Mouse (Mus musculus) ES-Bruce4 (cell line): ENCODE measurements around the gene Astn2. TPM values are rescaled to one million over a fixed set of nuclear protein-coding genes. Genes with fewer than 3 reads are reported as not detected.

Experiments
- H3K27ac ChIP-seq: 2 replicates; pipeline ENCODE4 v1.5.1; 2012; ENCODE audit warnings: low read length, inconsistent platforms; ENCODE audit not compliant: insufficient read depth
- H3K27me3 ChIP-seq: 2 replicates; pipeline ENCODE4 v1.6.1; 2012; ENCODE audit warnings: mild to moderate bottlenecking, low read length, inconsistent platforms; ENCODE audit not compliant: control insufficient read depth, poor library complexity, insufficient read depth, severe bottlenecking
- H3K36me3 ChIP-seq: 2 replicates; pipeline ENCODE4 v1.6.1; 2012; ENCODE audit warnings: inconsistent platforms, mild to moderate bottlenecking, low read length, moderate library complexity; ENCODE audit not compliant: control insufficient read depth, poor library complexity, insufficient read depth, severe bottlenecking
- H3K4me1 ChIP-seq: one replicate; pipeline ENCODE4 v1.8.1; 2011; ENCODE audit warnings: low read length; ENCODE audit not compliant: control insufficient read depth, insufficient read depth
- H3K4me3 ChIP-seq: 2 replicates; pipeline ENCODE4 v1.5.1; 2011; ENCODE audit warnings: low read depth, mild to moderate bottlenecking, low read length
- H3K9ac ChIP-seq: 2 replicates; pipeline ENCODE4 v1.6.1; 2012; ENCODE audit warnings: low read depth, mild to moderate bottlenecking, inconsistent platforms; ENCODE audit not compliant: poor library complexity, severe bottlenecking
- H3K9me3 ChIP-seq: replicated peaks from 2 replicates; pipeline ENCODE4 v1.6.1; 2012; ENCODE audit warnings: mild to moderate bottlenecking, low read length, inconsistent platforms; ENCODE audit not compliant: control insufficient read depth, poor library complexity, insufficient read depth, severe bottlenecking
- CTCF ChIP-seq: IDR thresholded peaks from one replicate; pipeline ENCODE4 v1.8.1; 2011; ENCODE audit warnings: low read depth, low read length
- EP300 ChIP-seq: IDR thresholded peaks from 2 replicates; pipeline ENCODE4 v1.6.1; 2011; ENCODE audit warnings: low read depth, low read length; ENCODE audit not compliant: insufficient read depth
- POLR2A ChIP-seq: IDR thresholded peaks from one replicate; pipeline ENCODE4 v1.8.1; 2011; ENCODE audit warnings: low read length; ENCODE audit not compliant: insufficient read depth
- polyA plus RNA-seq: library from polyadenylated mRNA; stranded (reverse); fragments of >200 nt; gene quantifications from 2 replicates; pipeline ENCODE4 v1.2.4, GENCODE M21; 2011; ENCODE audit warnings: low read depth; ENCODE audit not compliant: missing spikeins, insufficient read depth, insufficient read length

Gene Astn2
- polyA plus RNA-seq, 1 experiment, result not detected

- H3K9ac ChIP-seq, result no peak overlapping the region
- H3K27ac ChIP-seq, result no peak overlapping the region
- H3K9me3 ChIP-seq, result no peaks in the 10 kb centered on the region
- TF ChIP-seq EP300, result no peak
- TF ChIP-seq POLR2A, result no peak
- no peak for TF ChIP-seq CTCF
- no peaks in the 10 kb centered on the region for H3K4me1 ChIP-seq
- H3K36me3 ChIP-seq, result no peaks in the 10 kb centered on the region
- H3K27me3 ChIP-seq, result no peaks in the 10 kb centered on the region
- H3K4me3 ChIP-seq, result no peak overlapping the region
Measured at GRCm38 (mm10) chr4:65767431-65767830, 637.0 kb downstream of the Astn2 start.

GRCm38 (mm10) chr4:65765312-65765711 lies 639.1 kb downstream of the Astn2 start:
- Histone ChIP-seq H3K27me3 (no peaks in the 10 kb centered on the region), H3K9ac (no peak overlapping the region), H3K4me1 (no peaks in the 10 kb centered on the region), H3K9me3 (no peaks in the 10 kb centered on the region), H3K27ac (no peak overlapping the region), H3K36me3 (no peaks in the 10 kb centered on the region), H3K4me3 (no peak overlapping the region)
- TF ChIP-seq EP300 (no peak), CTCF (no peak), POLR2A (no peak)

DNA sequence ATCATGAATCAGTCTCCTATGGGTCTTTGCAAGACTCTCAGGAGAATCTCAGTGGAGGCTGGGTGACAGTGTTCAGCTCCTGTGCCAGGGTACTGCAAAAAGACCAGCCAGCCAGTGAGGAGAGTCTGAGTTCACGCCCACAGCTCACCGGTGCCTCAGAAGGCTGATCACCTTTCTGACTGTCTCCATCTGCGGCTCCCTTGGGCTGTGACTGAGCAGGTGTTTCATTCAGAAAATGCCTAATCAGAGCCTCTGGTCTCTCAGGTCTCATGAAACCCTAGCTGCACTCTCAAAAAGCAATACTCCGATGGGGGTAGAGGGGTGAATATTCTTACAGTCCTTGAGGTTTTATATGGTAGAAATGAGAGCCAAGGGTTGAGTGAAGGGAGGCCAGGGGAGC lies 640.1 kb downstream of the Astn2 start:
- no peaks in the 10 kb centered on the region for H3K27me3 ChIP-seq
- H3K4me3 ChIP-seq, result no peak overlapping the region
- H3K4me1 ChIP-seq, result no peaks in the 10 kb centered on the region
- no peaks in the 10 kb centered on the region for H3K9me3 ChIP-seq
- TF ChIP-seq EP300 (no peak), CTCF (no peak), POLR2A (no peak)
- H3K27ac ChIP-seq, result no peak overlapping the region
- H3K36me3 ChIP-seq, result no peaks in the 10 kb centered on the region
- H3K9ac ChIP-seq, result no peak overlapping the region

GRCm38 (mm10) chr4:65763823-65764222 lies 640.6 kb downstream of the Astn2 start:
- Histone ChIP-seq H3K27me3 (no peaks in the 10 kb centered on the region), H3K36me3 (no peaks in the 10 kb centered on the region), H3K9me3 (no peaks in the 10 kb centered on the region), H3K4me1 (no peaks in the 10 kb centered on the region), H3K4me3 (no peak overlapping the region), H3K27ac (no peak overlapping the region), H3K9ac (no peak overlapping the region)
- no peak for TF ChIP-seq POLR2A
- TF ChIP-seq EP300, result no peak
- TF ChIP-seq CTCF, result no peak

DNA sequence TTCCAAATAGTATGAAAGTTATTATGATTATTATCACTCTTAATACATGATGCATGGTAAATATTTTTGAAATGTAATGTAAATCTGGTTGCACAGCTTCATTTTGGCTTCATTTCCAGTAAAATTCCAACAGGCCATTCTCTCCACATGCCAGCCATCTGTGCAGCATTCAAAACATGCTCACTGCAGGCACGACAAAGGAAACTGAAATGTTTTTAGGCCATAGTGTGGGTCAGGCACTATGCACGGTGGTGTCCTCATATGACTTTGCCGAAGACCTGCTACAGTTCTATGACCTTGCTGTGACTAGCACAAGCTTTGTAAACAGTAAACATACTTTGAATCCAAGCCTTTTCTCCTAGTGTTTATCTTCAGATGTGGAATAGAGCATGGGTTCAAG lies 642.3 kb downstream of the Astn2 start:
- Histone ChIP-seq H3K36me3 (no peaks in the 10 kb centered on the region), H3K4me1 (no peaks in the 10 kb centered on the region), H3K4me3 (no peak overlapping the region), H3K9ac (no peak overlapping the region), H3K27me3 (no peaks in the 10 kb centered on the region), H3K27ac (no peak overlapping the region), H3K9me3 (no peaks in the 10 kb centered on the region)
- TF ChIP-seq EP300 (no peak), POLR2A (no peak), CTCF (no peak)

DNA sequence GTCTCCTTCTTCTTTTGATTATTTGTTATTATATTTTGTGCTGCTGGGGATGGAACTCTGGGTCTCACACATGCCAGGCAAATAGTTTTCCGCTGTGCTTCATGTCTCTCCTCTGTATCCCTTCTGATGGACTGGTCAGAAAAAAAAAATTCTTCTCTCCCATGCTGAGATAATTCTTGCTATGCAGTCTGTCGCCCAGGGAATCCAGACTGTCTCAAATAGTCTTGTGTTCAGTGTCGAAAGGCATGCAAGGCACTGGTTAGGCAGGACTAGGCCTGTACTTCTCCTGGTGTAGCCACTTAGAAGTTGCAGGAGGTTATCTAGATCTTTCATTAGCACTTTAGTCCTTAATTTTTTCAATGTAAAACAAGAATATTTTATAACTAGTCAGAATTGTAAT lies 642.8 kb downstream of the Astn2 start:
- no peak overlapping the region for H3K4me3 ChIP-seq
- H3K9me3 ChIP-seq, result no peaks in the 10 kb centered on the region

More for the DNA sequence above, 642.8 kb downstream of the Astn2 start:
- H3K9ac ChIP-seq, result no peak overlapping the region
- H3K36me3 ChIP-seq, result no peaks in the 10 kb centered on the region
- H3K4me1 ChIP-seq, result no peaks in the 10 kb centered on the region
- TF ChIP-seq EP300 (no peak), POLR2A (no peak), CTCF (no peak)
- H3K27ac ChIP-seq, result no peak overlapping the region
- H3K27me3 ChIP-seq, result no peaks in the 10 kb centered on the region
